Mouse (Mus musculus) CD8-positive naive resting alpha-beta T cell, adult 2 months (primary cell): ENCODE data around the gene Zfp518b.
A peak's percentile ranks its signal among the peaks of the same experiment; 100 is the strongest.

ENCODE experiments used
- DNase-seq, 2 experiments: peaks; one replicate each; pipeline ENCODE4 v3.0.0; 2022; ENCODE audit warnings: low read depth in 2 of 2, low spot score in 2 of 2

The Zfp518b gene

DNA sequence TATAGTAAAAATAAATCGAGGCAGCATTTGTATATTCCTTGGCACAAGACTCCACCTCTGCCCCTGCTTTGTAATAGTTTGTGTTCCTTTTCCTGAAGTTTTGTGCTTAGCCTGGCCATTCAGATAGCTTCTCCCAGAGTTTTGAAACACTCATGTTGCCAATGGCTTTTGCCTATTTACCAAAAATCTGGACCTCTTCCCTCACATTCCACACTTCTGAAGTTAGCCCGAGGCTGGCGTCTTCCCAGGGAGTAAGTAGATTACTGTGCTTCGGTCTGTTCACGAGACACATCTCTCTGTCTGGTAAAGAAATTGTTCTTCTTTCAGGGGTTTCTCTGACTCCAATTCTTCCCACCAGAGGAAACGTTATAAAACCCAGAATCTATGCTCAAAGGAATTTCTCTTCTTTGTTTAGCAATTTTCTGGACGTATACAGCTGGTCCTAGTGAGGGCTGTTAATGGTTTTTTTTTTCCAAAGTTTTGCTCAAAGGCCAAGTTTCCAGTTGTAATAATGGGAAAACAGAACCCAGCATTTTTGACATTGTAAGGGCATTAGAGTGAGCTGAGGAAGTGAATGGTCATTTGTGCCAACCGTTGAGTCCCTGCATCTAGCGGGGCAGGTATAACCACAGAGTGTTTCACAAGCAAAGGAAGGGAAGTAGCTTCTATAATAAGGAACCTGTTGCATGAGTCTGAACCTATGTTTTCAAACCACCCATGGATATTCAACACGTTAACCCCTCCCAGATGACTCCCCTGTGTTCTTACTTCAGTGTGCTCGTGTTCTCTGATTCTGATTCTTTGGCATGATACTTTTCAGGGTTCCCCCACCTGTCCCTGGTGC, 50.1 kb downstream of the Zfp518b start:
- DNase-seq: no peak

DNA sequence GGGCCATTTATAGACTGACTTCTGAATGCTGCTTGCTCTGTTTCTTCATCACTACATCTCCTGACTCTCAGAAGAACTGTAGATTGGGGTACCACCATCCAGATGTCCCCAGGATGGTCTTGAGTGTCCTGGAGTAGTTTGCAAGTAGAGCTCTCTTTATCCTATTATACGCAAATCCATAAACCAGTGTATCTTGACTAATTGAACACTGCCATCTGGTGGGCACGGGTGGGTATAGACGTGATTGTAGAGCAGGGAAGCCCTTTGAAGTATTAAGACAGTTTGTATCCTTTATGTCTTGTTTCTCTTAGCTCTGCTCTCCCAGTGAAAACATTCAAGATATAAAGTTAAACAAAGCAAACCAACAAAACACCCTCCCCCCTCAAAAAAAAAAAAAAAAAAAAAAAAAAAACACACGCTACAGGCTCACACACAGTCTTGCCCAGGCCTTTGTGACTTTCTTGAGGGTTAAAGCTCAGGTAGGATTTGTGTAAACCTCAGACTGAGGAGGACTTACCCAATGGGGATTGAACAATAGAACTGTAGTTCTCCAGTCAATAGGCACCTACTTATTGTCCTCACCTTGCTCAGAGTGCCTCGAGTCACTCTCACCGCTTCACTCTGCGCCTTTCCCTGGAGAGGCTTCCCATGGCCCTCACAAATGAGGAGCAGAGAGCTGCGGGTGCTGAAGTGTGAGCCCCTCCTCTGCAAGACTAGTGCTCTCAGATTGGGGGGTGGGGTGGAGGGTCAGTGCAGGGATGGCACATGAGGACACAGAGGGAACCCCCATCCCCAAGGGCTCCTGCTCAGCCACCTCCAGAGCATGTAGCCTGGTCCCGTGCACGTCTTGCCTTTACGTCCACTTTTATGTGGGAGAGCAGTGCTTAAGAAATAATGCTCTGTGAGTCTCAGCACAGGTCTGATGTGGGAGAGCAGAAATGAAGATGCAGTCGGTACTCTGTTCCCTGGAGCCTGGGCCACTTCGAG, 51.9 kb downstream of the Zfp518b start:
- DNase-seq: peak; percentile 20 to 50

DNA sequence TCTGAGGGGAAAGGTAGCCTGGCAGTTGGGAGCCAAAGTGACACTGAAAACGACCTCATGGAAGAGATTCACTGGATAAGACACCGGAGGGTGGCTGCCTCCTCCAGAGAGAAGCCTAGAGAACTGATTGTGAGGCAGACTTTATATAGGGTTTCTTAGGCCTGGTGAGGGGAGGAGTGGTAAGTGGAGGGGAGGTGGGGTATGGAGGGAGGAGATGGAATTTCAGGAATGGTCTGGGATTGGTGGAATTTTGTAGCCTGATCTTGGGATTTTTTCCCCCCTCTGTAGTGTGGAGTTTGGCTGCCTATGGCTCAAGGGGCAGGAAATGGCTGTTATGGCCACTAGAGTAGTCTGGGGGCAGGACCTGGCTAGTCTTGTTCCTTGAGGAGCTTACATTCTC, 56.6 kb downstream of the Zfp518b start:
- DNase-seq: no peak

DNA sequence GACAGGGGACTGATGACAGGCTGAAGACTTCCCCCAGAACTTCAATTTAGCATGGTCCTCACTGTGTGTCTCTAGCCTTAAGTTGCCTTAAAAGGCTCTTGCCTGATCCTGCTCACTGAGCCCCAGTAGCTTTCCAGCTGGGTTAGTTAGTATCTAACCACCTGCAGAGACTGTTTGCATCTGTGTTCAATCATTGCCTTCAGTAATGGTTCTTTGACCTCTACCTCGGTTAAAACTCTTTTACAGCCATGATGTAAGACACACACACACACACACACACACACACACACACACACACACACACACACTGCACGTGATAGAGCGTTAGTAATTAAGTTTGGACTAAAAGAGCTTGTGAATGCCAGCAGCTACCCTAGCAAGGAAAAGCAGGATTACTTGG, 57.7 kb downstream of the Zfp518b start:
- DNase-seq: no peak

DNA sequence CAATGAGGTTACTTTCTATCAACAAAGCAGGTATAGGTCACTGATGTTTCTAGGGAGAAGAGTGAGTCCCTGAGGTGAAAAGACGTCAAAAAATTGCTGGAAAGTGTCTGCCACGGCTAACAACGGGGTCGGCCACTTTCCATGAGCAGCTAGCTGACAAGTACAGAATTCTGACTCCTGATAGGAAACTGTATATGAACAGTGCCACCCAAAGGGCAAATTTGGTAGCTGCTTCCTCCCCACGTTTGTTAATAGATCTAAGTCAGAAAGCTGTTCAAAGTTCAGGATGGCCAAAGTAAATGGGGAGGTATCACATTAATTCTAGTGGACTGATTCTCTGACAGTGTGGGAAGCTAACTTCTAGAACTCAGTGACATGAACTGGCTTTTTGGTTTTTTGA, 63.8 kb downstream of the Zfp518b start:
- DNase-seq: no peak

DNA sequence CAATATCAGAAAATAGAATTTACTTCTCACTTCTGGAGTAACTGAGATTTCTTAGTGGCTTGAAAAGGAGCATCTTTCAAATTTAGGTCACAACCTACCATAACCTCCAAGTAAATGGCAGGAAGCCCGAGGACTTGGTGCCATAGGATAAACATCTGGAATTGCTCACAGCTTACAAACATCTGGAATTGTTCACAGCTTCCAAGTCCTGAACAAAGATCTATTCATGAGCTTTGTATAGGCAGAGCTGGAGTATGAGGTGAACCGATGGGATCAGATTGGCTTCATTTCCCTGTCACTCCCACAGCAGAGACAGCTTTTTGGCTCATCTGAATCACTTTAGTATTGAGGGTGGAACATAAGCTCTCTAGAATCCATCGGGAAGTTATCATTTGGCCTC, 65.7 kb downstream of the Zfp518b start:
- DNase-seq: no peak
